Mouse (Mus musculus) cerebellum, adult 18-20 months (tissue): ENCODE measurements around the gene Eed.
A peak's percentile ranks its signal among the peaks of the same experiment; 100 is the strongest.

Source experiments
- DNase-seq, 2 experiments: peaks; one replicate each; pipeline ENCODE4 v3.0.0; 2021

Eed gene

DNA sequence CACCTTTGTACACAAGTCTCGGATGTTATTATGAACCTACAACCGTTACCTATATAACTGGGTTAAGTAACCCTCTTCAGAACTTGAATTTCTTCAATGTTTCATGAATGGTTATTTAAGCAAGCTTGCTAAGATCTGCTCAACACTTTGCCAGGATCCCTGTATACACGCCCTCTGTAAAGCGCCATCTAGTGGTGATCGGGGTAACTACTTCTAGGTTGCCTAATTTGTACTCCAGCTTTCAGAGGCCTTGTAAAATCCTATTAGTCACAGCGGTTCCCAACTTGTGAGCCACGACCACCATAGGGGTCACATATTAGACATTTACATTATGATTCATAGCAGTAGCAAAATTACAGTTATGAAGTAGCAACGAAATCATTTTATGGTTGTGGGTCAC lies 72.8 kb downstream of the Eed start:
- peak; percentile 71 to 74 for DNase-seq
